26 mouse cellular contexts compared by ENCODE assay signal in the genomic region with DNA sequence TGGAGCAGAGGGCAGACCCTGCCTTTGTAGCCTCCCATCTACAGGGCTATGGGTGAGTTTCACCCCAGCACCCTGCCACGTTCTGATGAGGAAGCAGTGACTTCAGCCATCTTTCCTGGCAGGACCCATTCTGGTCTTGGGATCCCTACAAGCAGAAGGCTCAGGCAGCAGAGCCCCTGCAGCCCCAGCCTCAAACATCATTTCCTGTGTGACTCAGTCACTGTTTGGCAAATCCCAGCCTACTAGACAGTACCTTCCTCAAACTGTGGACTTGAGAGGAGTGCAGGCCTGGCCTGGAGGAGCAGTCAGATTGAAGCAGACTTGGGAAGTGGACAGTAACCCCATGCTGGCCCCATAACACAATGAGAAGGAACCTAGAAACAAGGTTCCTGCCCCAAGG. TPM values are rescaled to one million over a fixed set of nuclear protein-coding genes. Genes with fewer than 3 reads are reported as not detected.
DNase-seq lines count a peak whose midpoint lies in the region; ATAC-seq lines count a peak whose summit lies in the region.
"Had no signal": no experiment of that assay in that cellular context is flagged by ENCODE, and none has a peak within 500 bp of the region (broad histone marks: within the 10 kb centered on the region; RNA-seq: fewer than 3 reads in every experiment).

No protein-coding gene starts in this region.

- H3K9ac ChIP-seq in embryonic facial prominence, embryonic 15.5 days = no peak overlapping the region
- H3K9ac ChIP-seq: heart, embryonic 12.5 days; hindbrain, embryonic 13.5 days; limb, embryonic 13.5 days; liver, embryonic 13.5 days; lung, embryonic 14.5 days had no signal

- H3K79me2 ChIP-seq in macrophage (ENCODE audit: inconsistent target) = no peaks in the 10 kb centered on the region

- peak overlapping the region; percentile 19 for H3K4me3 ChIP-seq in megakaryocyte, embryonic 14.5 days (replicated peaks)
- no peak overlapping the region for H3K4me3 ChIP-seq in embryonic facial prominence, embryonic 15.5 days (replicated peaks)
- H3K4me3 ChIP-seq in macrophage (ENCODE audit: inconsistent target) = no peak overlapping the region
- H3K4me3 ChIP-seq: gastrocnemius, adult 2 months; heart, embryonic 12.5 days; hindbrain, embryonic 13.5 days; limb, embryonic 13.5 days; liver, embryonic 13.5 days had no signal

- DNase-seq in NIH3T3 (ENCODE audit: low read depth) = peak; percentile 41
- DNase-seq in cerebellum, postnatal 4 days (ENCODE audit: low spot score in 2 of 2) = no peak
- DNase-seq in spleen, adult 18-20 months = no peak
- DNase-seq in neural tube, embryonic 10.5 days (ENCODE audit: extremely low spot score, low spot score) = no peak
- DNase-seq: adrenal gland, postnatal 36 days; cerebellum, adult 9-10 months; gastrocnemius, adult 2 months; heart, postnatal 14 days; kidney, adult 2 months; liver, embryonic 13.5 days; lung, embryonic 14.5 days; lung, postnatal 36 days; thymus, postnatal 36 days had no signal

- 60% methylated on average over 1 of the region's 1 CpGs for WGBS in embryonic facial prominence, embryonic 15.5 days
- 0% methylated on average over 1 of the region's 1 CpGs for WGBS in macrophage (ENCODE audit: missing documents)

- no peaks in the 10 kb centered on the region for H3K27me3 ChIP-seq in megakaryocyte, embryonic 14.5 days (replicated peaks)
- no peaks in the 10 kb centered on the region for H3K27me3 ChIP-seq in embryonic facial prominence, embryonic 15.5 days
- H3K27me3 ChIP-seq: hindbrain, embryonic 13.5 days; liver, embryonic 13.5 days had no signal

- H3K36me3 ChIP-seq in megakaryocyte, embryonic 14.5 days (replicated peaks; ENCODE audit: low read length) = peaks cover 14% of the 10 kb centered on the region
- no peaks in the 10 kb centered on the region for H3K36me3 ChIP-seq in embryonic facial prominence, embryonic 15.5 days
- no peaks in the 10 kb centered on the region for H3K36me3 ChIP-seq in macrophage (ENCODE audit: inconsistent target)
- H3K36me3 ChIP-seq: heart, embryonic 12.5 days; hindbrain, embryonic 13.5 days; limb, embryonic 13.5 days; liver, embryonic 13.5 days had no signal

- peaks cover 100% of the 10 kb centered on the region for H3K4me1 ChIP-seq in megakaryocyte, embryonic 14.5 days
- H3K4me1 ChIP-seq in embryonic facial prominence, embryonic 15.5 days = peaks cover 50% of the 10 kb centered on the region

- H3K27ac ChIP-seq in embryonic facial prominence, embryonic 15.5 days (replicated peaks) = peak overlapping the region; percentile 65; the same call in 1 of the 2 replicates
- H3K27ac ChIP-seq in macrophage = peak overlapping the region; percentile 25; the same call in 1 of the 2 replicates
- H3K27ac ChIP-seq: gastrocnemius, adult 2 months; limb, embryonic 13.5 days; liver, embryonic 13.5 days had no signal

- no peaks in the 10 kb centered on the region for H3K9me3 ChIP-seq in megakaryocyte, embryonic 14.5 days
- H3K9me3 ChIP-seq in embryonic facial prominence, embryonic 15.5 days (replicated peaks) = no peaks in the 10 kb centered on the region
- H3K9me3 ChIP-seq: heart, embryonic 12.5 days; hindbrain, embryonic 13.5 days; limb, embryonic 13.5 days; liver, embryonic 13.5 days had no signal

- H3K4me2 ChIP-seq in embryonic facial prominence, embryonic 15.5 days (replicated peaks) = no peak overlapping the region
- H3K4me2 ChIP-seq: heart, embryonic 12.5 days; hindbrain, embryonic 13.5 days; limb, embryonic 13.5 days; liver, embryonic 13.5 days; lung, embryonic 14.5 days had no signal

- ATAC-seq in megakaryocyte, adult 5-6 weeks (ENCODE audit: poor library complexity, severe bottlenecking) = no peak
- ATAC-seq in embryonic facial prominence, embryonic 15.5 days (ENCODE audit: insufficient number of reproducible peaks, low FRiP score, low TSS enrichment, low read depth) = no peak
- ATAC-seq: CD4-positive, CD25-positive, alpha-beta regulatory T cell, adult 4 months; inflammation-experienced regulatory T-cells, adult 6 months had no signal

RNA-seq across cellular contexts. Expression of gene Rtn4r, which starts 33.7 kb away (rescaled TPM):
- polyA plus RNA-seq in megakaryocyte, embryonic 14.5 days (2012; ENCODE audit: insufficient read depth, low replicate concordance) = 56.5 and 164 TPM in 2 replicates
- total RNA-seq in megakaryocyte, adult 5-6 weeks (2015) = 0.36 and 0.85 TPM in 2 replicates
- 0.26 TPM in 1 of 2 replicates, not detected in the other for total RNA-seq in megakaryocyte, adult 5-6 weeks (2017)
- 7.4 and 7.9 TPM in 2 replicates for polyA plus RNA-seq in embryonic facial prominence, embryonic 15.5 days (2015; fragmentation: Nextera tagmentation; extraction: Ambion mirVana)
- under 1 TPM in 1 of 26 experiments, not detected in 25; 0.33 TPM for total RNA-seq in macrophage (2018; cell fraction: chromatin; rRNA removed)
- total RNA-seq in macrophage (2018; cell fraction: cytosol; rRNA removed) = under 1 TPM in 24 of 26 experiments, not detected in 2; 0.06 to 0.29 (median 0.14) TPM
- total RNA-seq in macrophage (2018; cell fraction: nucleus; rRNA removed) = 1 to 10 TPM in 2 of 26 experiments, under 1 TPM in 2, not detected in 22; 0.30 to 2.6 (median 0.80) TPM
- not detected in 3 replicates for polyA plus RNA-seq in macrophage (2018)
- total RNA-seq: gastrocnemius, adult 2 months had no signal
- polyA plus RNA-seq: CD4-positive, CD25-positive, alpha-beta regulatory T cell, adult 4 months; inflammation-experienced regulatory T-cells, adult 6 months had no signal

RNA-seq across cellular contexts. Expression of gene Ccdc188, which starts 56.5 kb away (rescaled TPM):
- not detected in 2 replicates for polyA plus RNA-seq in megakaryocyte, embryonic 14.5 days (2012; ENCODE audit: insufficient read depth, low replicate concordance)
- not detected in 2 replicates for total RNA-seq in megakaryocyte, adult 5-6 weeks (2015)
- total RNA-seq in megakaryocyte, adult 5-6 weeks (2017) = not detected in 2 replicates
- not detected in 2 replicates for polyA plus RNA-seq in embryonic facial prominence, embryonic 15.5 days (2015; fragmentation: Nextera tagmentation; extraction: Ambion mirVana)
- not detected for total RNA-seq in macrophage (2018; cell fraction: chromatin; rRNA removed)
- not detected for total RNA-seq in macrophage (2018; cell fraction: cytosol; rRNA removed)
- not detected for total RNA-seq in macrophage (2018; cell fraction: nucleus; rRNA removed)
- not detected in 3 replicates for polyA plus RNA-seq in macrophage (2018)
- total RNA-seq: adrenal gland, postnatal 36 days; ES-E14; gastrocnemius, adult 2 months; heart, postnatal 14 days; left cerebral cortex, adult 8-10 months; midbrain, postnatal 0 days had no signal
- polyA plus RNA-seq: CD4-positive, CD25-positive, alpha-beta regulatory T cell, adult 4 months; hindbrain, embryonic 13.5 days; inflammation-experienced regulatory T-cells, adult 6 months; kidney, adult 2 months; limb, embryonic 13.5 days; liver, embryonic 13.5 days; lung, embryonic 14.5 days; midbrain, postnatal 0 days; neural tube, embryonic 11.5 days had no signal
